Mouse (Mus musculus) heart, embryonic 10.5 days (tissue): ENCODE results near the gene Tmem259. TPM values are rescaled to one million over a fixed set of nuclear protein-coding genes. Genes with fewer than 3 reads are reported as not detected.

Experiments
- DNase-seq: peaks from one replicate; pipeline ENCODE4 v3.0.0-alpha.2; 2017; ENCODE audit warnings: low spot score
- H3K27ac ChIP-seq: fragments of 300-500 bp; sonication (generic); 2 replicates; pipeline ENCODE4 v1.5.1; 2016; ENCODE audit warnings: mild to moderate bottlenecking
- H3K27me3 ChIP-seq: fragments of 300-500 bp; sonication (generic); 2 replicates; pipeline ENCODE4 v1.6.1; 2016; ENCODE audit warnings: mild to moderate bottlenecking; ENCODE audit not compliant: poor library complexity, insufficient read depth, severe bottlenecking
- H3K36me3 ChIP-seq: fragments of 300-500 bp; sonication (generic); 2 replicates; pipeline ENCODE4 v1.6.1; 2016; ENCODE audit warnings: mild to moderate bottlenecking, moderate library complexity
- H3K4me1 ChIP-seq: fragments of 300-500 bp; sonication (generic); 2 replicates; pipeline ENCODE4 v1.6.1; 2016; ENCODE audit warnings: mild to moderate bottlenecking
- H3K4me3 ChIP-seq: fragments of 300-500 bp; sonication (generic); 2 replicates; pipeline ENCODE4 v1.5.1; 2016; ENCODE audit warnings: mild to moderate bottlenecking, moderate library complexity
- H3K9me3 ChIP-seq: fragments of 300-500 bp; sonication (generic); 2 replicates; pipeline ENCODE4 v1.6.1; 2016; ENCODE audit warnings: mild to moderate bottlenecking, moderate library complexity
- WGBS: fragments of 180-500 bp; shearing (Covaris S2); methylation state at CpG from one replicate; pipeline ENCODE4 v1.1.7; 2016; 5-methylcytosine and 5-hydroxymethylcytosine counted together
- polyA plus RNA-seq: library from polyadenylated mRNA; unstranded; fragments of >200 nt; fragmentation: Nextera tagmentation; extraction: Ambion mirVana; gene quantifications from 2 replicates; pipeline ENCODE4 v1.2.1, GENCODE M21; 2016

Tmem259 gene
- polyA plus RNA-seq, 1 experiment from 2014 or later, result 16.4 TPM

GRCm38 (mm10) chr10:79925785-79926490 is 58.2 kb downstream of the Tmem259 start:
- WGBS, result 8% methylated on average over 15 of the region's 15 CpGs
- peak overlapping the region; percentile 99 for H3K4me3 ChIP-seq
- peak overlapping the region; percentile 99 for H3K27ac ChIP-seq
- no peak for DNase-seq
- H3K36me3 ChIP-seq, result peaks cover 7% of the 10 kb centered on the region
- peaks cover 52% of the 10 kb centered on the region for H3K4me1 ChIP-seq
- no peaks in the 10 kb centered on the region for H3K9me3 ChIP-seq
- H3K27me3 ChIP-seq, result peaks cover 33% of the 10 kb centered on the region

- H3K36me3 ChIP-seq, result no peaks in the 10 kb centered on the region
- 12% methylated on average over 29 of the region's 29 CpGs for WGBS
- H3K27me3 ChIP-seq, result peaks cover 40% of the 10 kb centered on the region
- DNase-seq, result peak; percentile 94
- H3K27ac ChIP-seq, result no peak overlapping the region; the same call in 1 of the 2 replicates
- no peaks in the 10 kb centered on the region for H3K9me3 ChIP-seq
- H3K4me3 ChIP-seq, result peak overlapping the region; percentile 99; the same call in 1 of the 2 replicates
- peaks cover 52% of the 10 kb centered on the region for H3K4me1 ChIP-seq
Observed at GRCm38 (mm10) chr10:79924998-79925784, 58.9 kb downstream of the Tmem259 start.

Other genes starting within 250 kb of the Tmem259 start
- gene Polrmt, start 237.7 kb downstream of the Tmem259 start, polyA plus RNA-seq, result 39.8 and 42.5 TPM in 2 replicates
- 0.11 and 0.16 TPM in 2 replicates for gene Fgf22, start 229.3 kb downstream of the Tmem259 start, polyA plus RNA-seq
- gene Rnf126, start 217.4 kb downstream of the Tmem259 start, polyA plus RNA-seq, result 84.4 and 113 TPM in 2 replicates
- gene Fstl3, start 207.1 kb downstream of the Tmem259 start, polyA plus RNA-seq, result 7.9 and 8.0 TPM in 2 replicates
- gene Prss57, start 193.4 kb downstream of the Tmem259 start, polyA plus RNA-seq, result not detected in 2 replicates
- gene Palm, start 190.8 kb downstream of the Tmem259 start, polyA plus RNA-seq, result 80.7 and 83.1 TPM in 2 replicates
- 0.21 and 0.82 TPM in 2 replicates for gene Misp, start 163.3 kb downstream of the Tmem259 start, polyA plus RNA-seq
- 174 and 264 TPM in 2 replicates for gene Ptbp1, start 129.9 kb downstream of the Tmem259 start, polyA plus RNA-seq
- 2.4 and 7.8 TPM in 2 replicates for gene Prtn3, start 109.9 kb downstream of the Tmem259 start, polyA plus RNA-seq
- 16.2 and 36.9 TPM in 2 replicates for gene Plppr3, start 109.7 kb downstream of the Tmem259 start, polyA plus RNA-seq
- gene Elane, start 98.1 kb downstream of the Tmem259 start, polyA plus RNA-seq, result 0.14 and 0.15 TPM in 2 replicates
- gene Cfd, start 93.5 kb downstream of the Tmem259 start, polyA plus RNA-seq, result not detected in 2 replicates
- gene Med16, start 75.4 kb downstream of the Tmem259 start, polyA plus RNA-seq, result 51.9 and 54.4 TPM in 2 replicates
- 1.4 and 4.0 TPM in 2 replicates for gene Gm26602, start 73.5 kb downstream of the Tmem259 start, polyA plus RNA-seq
- gene Kiss1r, start 67.4 kb downstream of the Tmem259 start, polyA plus RNA-seq, result 0.31 and 0.33 TPM in 2 replicates
- gene R3hdm4, start 63.1 kb downstream of the Tmem259 start, polyA plus RNA-seq, result 88.7 and 96.0 TPM in 2 replicates
- gene Arid3a, start 57.3 kb downstream of the Tmem259 start, polyA plus RNA-seq, result 12.5 and 16.4 TPM in 2 replicates
- gene Wdr18, start 24.2 kb downstream of the Tmem259 start, polyA plus RNA-seq, result 127 and 155 TPM in 2 replicates
- 0.30 and 0.34 TPM in 2 replicates for gene Grin3b, start 13.6 kb downstream of the Tmem259 start, polyA plus RNA-seq
- gene Cnn2, start 4.3 kb upstream of the Tmem259 start, polyA plus RNA-seq, result 408 and 456 TPM in 2 replicates
- gene Abca7, start 12.2 kb upstream of the Tmem259 start, polyA plus RNA-seq, result 2.8 and 4.1 TPM in 2 replicates
- gene Arhgap45, start 32.3 kb upstream of the Tmem259 start, polyA plus RNA-seq, result 12.0 and 16.7 TPM in 2 replicates
- 181 and 233 TPM in 2 replicates for gene Polr2e, start 55.5 kb upstream of the Tmem259 start, polyA plus RNA-seq
- 767 and 797 TPM in 2 replicates for gene Gpx4, start 62.8 kb upstream of the Tmem259 start, polyA plus RNA-seq
- 14.8 and 15.6 TPM in 2 replicates for gene Sbno2, start 121.2 kb upstream of the Tmem259 start, polyA plus RNA-seq
- 12.4 and 17.8 TPM in 2 replicates for gene Stk11, start 131.5 kb upstream of the Tmem259 start, polyA plus RNA-seq
- 689 and 872 TPM in 2 replicates for gene Atp5d, start 154.3 kb upstream of the Tmem259 start, polyA plus RNA-seq
- gene Cbarp, start 156.5 kb upstream of the Tmem259 start, polyA plus RNA-seq, result 2.0 and 4.0 TPM in 2 replicates
- 16.1 and 24.4 TPM in 2 replicates for gene Midn, start 163.9 kb upstream of the Tmem259 start, polyA plus RNA-seq
- gene Cirbp, start 181.7 kb upstream of the Tmem259 start, polyA plus RNA-seq, result 85.7 and 98.0 TPM in 2 replicates
- gene 1600002K03Rik, start 188.6 kb upstream of the Tmem259 start, polyA plus RNA-seq, result 11.7 and 13.9 TPM in 2 replicates
- 14.9 and 20.6 TPM in 2 replicates for gene Efna2, start 195.2 kb upstream of the Tmem259 start, polyA plus RNA-seq
- 56.4 and 76.5 TPM in 2 replicates for gene Mum1, start 242.1 kb upstream of the Tmem259 start, polyA plus RNA-seq